Mouse (Mus musculus): ENCODE data around the gene Gm28891. TPM values are rescaled to one million over a fixed set of nuclear protein-coding genes. Genes with fewer than 3 reads are reported as not detected.

Gm28891 gene
- polyA plus RNA-seq (2015; fragmentation: Nextera tagmentation; extraction: Ambion mirVana): not detected in 2 replicates

DNA sequence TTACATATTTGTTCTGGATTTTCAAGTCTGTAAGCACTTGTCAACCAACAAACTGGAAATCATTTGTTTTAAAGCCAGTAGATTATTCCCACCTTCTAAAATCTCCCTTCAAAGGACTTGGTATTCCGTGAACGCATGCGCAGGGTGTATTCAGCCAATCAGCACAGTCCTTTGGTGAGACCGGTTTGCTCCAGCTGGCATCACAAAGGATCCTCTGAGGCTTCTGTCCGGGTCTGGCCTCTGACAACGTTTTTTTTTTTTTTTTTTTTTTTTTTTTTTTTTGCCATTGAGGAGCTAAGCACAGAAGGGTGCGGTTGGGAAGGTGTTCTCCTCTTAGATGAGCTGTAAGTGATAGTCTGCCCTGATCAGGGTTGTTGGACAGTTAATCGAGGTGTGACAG, at the start of gene Gm28891:
Gm28891 (plus strand) TSS at position 301 of the 400 bp plus-strand sequence.

Measured in adrenal gland, postnatal 0 days (tissue).